Mouse (Mus musculus) forebrain, embryonic 16.5 days (tissue): ENCODE measurements around the gene Bves. TPM values are rescaled to one million over a fixed set of nuclear protein-coding genes. Genes with fewer than 3 reads are reported as not detected.
A peak's percentile ranks its signal among the peaks of the same experiment; 100 is the strongest.
"Not testable (repeated sequence)": the region's sequence is repeated elsewhere in the genome, so short reads cannot be mapped to it uniquely, and the experiment has no call there.

ENCODE experiments used
- ATAC-seq: fragments of 200-750 bp; cut with Nextera tagmentation; 2 replicates; pipeline ENCODE4 v1.8.0; 2017; ENCODE audit warnings: mild to moderate bottlenecking, moderate library complexity
- H3K27ac ChIP-seq: fragments of 300-500 bp; sonication (generic); 2 replicates; pipeline ENCODE4 v1.5.1; 2014; ENCODE audit warnings: low read length, control low read depth
- H3K27me3 ChIP-seq: fragments of 300-500 bp; sonication (generic); replicated peaks from 2 replicates; pipeline ENCODE4 v1.6.1; 2014; ENCODE audit warnings: low read length; ENCODE audit not compliant: control insufficient read depth, insufficient read depth
- H3K36me3 ChIP-seq: fragments of 300-500 bp; sonication (generic); 2 replicates; pipeline ENCODE4 v1.6.1; 2014; ENCODE audit not compliant: control insufficient read depth, insufficient read depth
- H3K4me1 ChIP-seq: fragments of 300-500 bp; sonication (generic); replicated peaks from 2 replicates; pipeline ENCODE4 v1.6.1; 2014; ENCODE audit warnings: low read length; ENCODE audit not compliant: control insufficient read depth, insufficient read depth
- H3K4me2 ChIP-seq: fragments of 300-500 bp; sonication (generic); 2 replicates; pipeline ENCODE4 v1.6.1; 2014; ENCODE audit warnings: mild to moderate bottlenecking, low read length, control low read depth
- H3K4me3 ChIP-seq: fragments of 300-500 bp; sonication (generic); replicated peaks from 2 replicates; pipeline ENCODE4 v1.5.1; 2014; ENCODE audit warnings: mild to moderate bottlenecking, low read length, control low read depth
- H3K9ac ChIP-seq: fragments of 300-500 bp; sonication (generic); replicated peaks from 2 replicates; pipeline ENCODE4 v1.6.1; 2014; ENCODE audit warnings: low read depth, low read length, control low read depth
- H3K9me3 ChIP-seq: fragments of 300-500 bp; sonication (generic); 2 replicates; pipeline ENCODE4 v1.6.1; 2016; ENCODE audit warnings: low read length; ENCODE audit not compliant: control insufficient read depth
- WGBS: fragments of 180-500 bp; shearing (Covaris S2); extraction: QIAGEN DNeasy Blood & Tissue Kit; methylation state at CpG from one replicate; pipeline ENCODE4 v1.1.7; 2014; 5-methylcytosine and 5-hydroxymethylcytosine counted together
- polyA plus RNA-seq: library from polyadenylated mRNA; unstranded; fragments of >200 nt; fragmentation: Nextera tagmentation; extraction: Ambion mirVana; gene quantifications from 2 replicates; pipeline ENCODE4 v1.2.1, GENCODE M21; 2015

Gene Bves
- 0.33 and 0.73 TPM in 2 replicates for polyA plus RNA-seq

GRCm38 (mm10) chr10:45335434-45336422, at the start of gene Bves:
TSS of gene Bves (plus strand) at chr10:45335772.
- Histone ChIP-seq H3K36me3 (no peaks in the 10 kb centered on the region), H3K4me3 (peak within 1 kb of the TSS; percentile 68), H3K4me2 (peak within 1 kb of the TSS; percentile 90), H3K9ac (peak within 1 kb of the TSS; percentile 61), H3K9me3 (no peaks in the 10 kb centered on the region), H3K27ac (no peak within 1 kb of the TSS), H3K4me1 (peaks cover 16% of the 10 kb centered on the region), H3K27me3 (peaks cover 5% of the 10 kb centered on the region; the same call in 1 of the 2 replicates)
- peak; percentile 76 for ATAC-seq
- under 1% methylated on average over 98 of the region's 116 CpGs for WGBS

- 62% methylated on average over 7 of the region's 7 CpGs for WGBS
- peaks cover 23% of the 10 kb centered on the region for H3K27me3 ChIP-seq
- no peak for ATAC-seq
- H3K9me3 ChIP-seq, result no peaks in the 10 kb centered on the region
- H3K9ac ChIP-seq, result no peak overlapping the region
- no peak overlapping the region for H3K4me2 ChIP-seq
- no peak overlapping the region for H3K27ac ChIP-seq
- H3K4me3 ChIP-seq, result no peak overlapping the region
- H3K4me1 ChIP-seq, result peaks cover 4% of the 10 kb centered on the region; the same call in 1 of the 2 replicates
- H3K36me3 ChIP-seq, result no peaks in the 10 kb centered on the region
Observed at GRCm38 (mm10) chr10:45288351-45288750, 47.2 kb upstream of the Bves start.

GRCm38 (mm10) chr10:45289218-45290105, 46.1 kb upstream of the Bves start:
- Histone ChIP-seq H3K27me3 (peaks cover 23% of the 10 kb centered on the region), H3K9ac (peak overlapping the region; percentile 65), H3K36me3 (no peaks in the 10 kb centered on the region), H3K4me3 (peak overlapping the region; percentile 67), H3K27ac (no peak overlapping the region), H3K9me3 (no peaks in the 10 kb centered on the region), H3K4me1 (peaks cover 4% of the 10 kb centered on the region; the same call in 1 of the 2 replicates), H3K4me2 (peak overlapping the region; percentile 95)
- peak; percentile 92 for ATAC-seq
- under 1% methylated on average over 69 of the region's 71 CpGs for WGBS

- no peak for ATAC-seq
- no peaks in the 10 kb centered on the region for H3K36me3 ChIP-seq
- peaks cover 4% of the 10 kb centered on the region; the same call in 1 of the 2 replicates for H3K4me1 ChIP-seq
- no peak overlapping the region for H3K4me3 ChIP-seq
- no peaks in the 10 kb centered on the region for H3K9me3 ChIP-seq
- no peak overlapping the region for H3K9ac ChIP-seq
- H3K27me3 ChIP-seq, result peaks cover 23% of the 10 kb centered on the region
- no peak overlapping the region for H3K4me2 ChIP-seq
- H3K27ac ChIP-seq, result no peak overlapping the region
- WGBS, result 25% methylated on average over 5 of the region's 5 CpGs
Observed at GRCm38 (mm10) chr10:45290618-45291017, 45.0 kb upstream of the Bves start.

- H3K4me2 ChIP-seq, H3K4me3 ChIP-seq, ATAC-seq, H3K9me3 ChIP-seq, H3K4me1 ChIP-seq, H3K27ac ChIP-seq, H3K36me3 ChIP-seq, H3K9ac ChIP-seq: not testable (repeated sequence)
- 69% methylated on average over 4 of the region's 4 CpGs for WGBS
- peaks cover 23% of the 10 kb centered on the region for H3K27me3 ChIP-seq
Observed at GRCm38 (mm10) chr10:45292159-45292558, 43.4 kb upstream of the Bves start.

GRCm38 (mm10) chr10:45295093-45295492, 40.5 kb upstream of the Bves start:
- Histone ChIP-seq H3K27me3 (peaks cover 8% of the 10 kb centered on the region; the same call in 1 of the 2 replicates), H3K4me2 (no peak overlapping the region), H3K4me3 (no peak overlapping the region), H3K36me3 (no peaks in the 10 kb centered on the region), H3K27ac (no peak overlapping the region), H3K4me1 (0 out of 2 replicates have a peak, but pooled peaks cover 2% of the 10 kb centered on the region), H3K9me3 (no peaks in the 10 kb centered on the region), H3K9ac (no peak overlapping the region)
- no peak for ATAC-seq
- 84% methylated on average over 5 of the region's 5 CpGs for WGBS

- Histone ChIP-seq H3K4me1 (0 out of 2 replicates have a peak, but pooled peaks cover 2% of the 10 kb centered on the region), H3K4me3 (no peak overlapping the region), H3K4me2 (no peak overlapping the region), H3K27ac (no peak overlapping the region), H3K36me3 (no peaks in the 10 kb centered on the region), H3K27me3 (no peaks in the 10 kb centered on the region), H3K9me3 (no peaks in the 10 kb centered on the region), H3K9ac (no peak overlapping the region)
- WGBS, result 34% methylated on average over 6 of the region's 6 CpGs
- ATAC-seq, result peak; percentile 86
Observed at GRCm38 (mm10) chr10:45298503-45298902, 37.1 kb upstream of the Bves start.

GRCm38 (mm10) chr10:45299509-45299908, 36.1 kb upstream of the Bves start:
- no peaks in the 10 kb centered on the region for H3K9me3 ChIP-seq
- no peak for ATAC-seq
- H3K27ac ChIP-seq, result no peak overlapping the region
- no peak overlapping the region for H3K4me2 ChIP-seq
- 92% methylated on average over 4 of the region's 4 CpGs for WGBS
- H3K36me3 ChIP-seq, result no peaks in the 10 kb centered on the region
- H3K9ac ChIP-seq, result no peak overlapping the region
- H3K4me1 ChIP-seq, result 0 out of 2 replicates have a peak, but pooled peaks cover 2% of the 10 kb centered on the region
- no peak overlapping the region for H3K4me3 ChIP-seq
- H3K27me3 ChIP-seq, result no peaks in the 10 kb centered on the region
